Mouse (Mus musculus) small intestine, adult 2 months (tissue): ENCODE results near the gene Tnfrsf23. TPM values are rescaled to one million over a fixed set of nuclear protein-coding genes. Genes with fewer than 3 reads are reported as not detected.
"Not testable (repeated sequence)": the region's sequence is repeated elsewhere in the genome, so short reads cannot be mapped to it uniquely, and the experiment has no call there.

Experiments used
- H3K27ac ChIP-seq: fragments of 200-500 bp; 2 replicates; pipeline ENCODE4 v1.5.1; 2012; ENCODE audit warnings: low read depth, low read length, control low read depth, inconsistent platforms; ENCODE audit not compliant: insufficient read depth
- H3K27me3 ChIP-seq: fragments of 200-500 bp; 2 replicates; pipeline ENCODE4 v1.6.1; 2012; ENCODE audit warnings: mild to moderate bottlenecking, moderate library complexity, low read length, inconsistent platforms; ENCODE audit not compliant: control insufficient read depth, insufficient read depth
- H3K36me3 ChIP-seq: fragments of 200-500 bp; 2 replicates; pipeline ENCODE4 v1.6.1; 2012; ENCODE audit warnings: mild to moderate bottlenecking, low read length, control low read depth, inconsistent platforms; ENCODE audit not compliant: control insufficient read depth, insufficient read depth
- H3K4me1 ChIP-seq: fragments of 200-500 bp; 2 replicates; pipeline ENCODE4 v1.6.1; 2012; ENCODE audit warnings: low read length, inconsistent platforms, mixed read lengths; ENCODE audit not compliant: control insufficient read depth, insufficient read depth, insufficient read length
- H3K4me3 ChIP-seq: fragments of 200-500 bp; 2 replicates; pipeline ENCODE4 v1.5.1; 2012; ENCODE audit warnings: low read depth, mild to moderate bottlenecking, control low read depth, inconsistent platforms, low read length, moderate library complexity
- CTCF ChIP-seq: fragments of 200-500 bp; IDR thresholded peaks from 2 replicates; pipeline ENCODE4 v1.5.1; 2012; ENCODE audit warnings: low read depth, mild to moderate bottlenecking, control low read depth, inconsistent platforms, low read length, moderate library complexity, mixed read lengths; ENCODE audit not compliant: insufficient replicate concordance, insufficient read length; ENCODE audit errors: extremely low read depth
- POLR2A ChIP-seq: fragments of 200-500 bp; IDR thresholded peaks from 2 replicates; pipeline ENCODE4 v1.6.1; 2012; ENCODE audit warnings: low read depth, mild to moderate bottlenecking, control low read depth, inconsistent platforms, low read length, moderate library complexity
- WGBS: fragments of 180-500 bp; shearing (Covaris S2); methylation state at CpG from one replicate; pipeline ENCODE4 v1.1.7; 2018; 5-methylcytosine and 5-hydroxymethylcytosine counted together
- polyA plus RNA-seq: library from polyadenylated mRNA; depleted of rRNA; stranded (reverse); fragments of >200 nt; gene quantifications from 2 replicates; pipeline ENCODE4 v1.2.3, GENCODE M21; 2012

Gene Tnfrsf23
- polyA plus RNA-seq, 1 experiment: 2.9 TPM

- Histone ChIP-seq H3K4me1 (no peaks in the 10 kb centered on the region), H3K4me3 (no peak overlapping the region), H3K36me3 (peaks cover 29% of the 10 kb centered on the region), H3K27me3 (no peaks in the 10 kb centered on the region), H3K27ac (no peak overlapping the region)
- WGBS: 95% methylated on average over 7 of the region's 7 CpGs
- no peak for TF ChIP-seq POLR2A
- TF ChIP-seq CTCF: no peak
These were observed 8.9 kb upstream of the Tnfrsf23 start for GRCm38 (mm10) chr7:143694550-143694949.

- WGBS: 95% methylated on average over 12 of the region's 12 CpGs
- TF ChIP-seq CTCF (no peak), POLR2A (no peak)
- H3K36me3 ChIP-seq: peaks cover 34% of the 10 kb centered on the region
- no peak overlapping the region for H3K4me3 ChIP-seq
- H3K27me3 ChIP-seq: no peaks in the 10 kb centered on the region
- no peak overlapping the region for H3K27ac ChIP-seq
- H3K4me1 ChIP-seq: no peaks in the 10 kb centered on the region
These were observed 7.3 kb upstream of the Tnfrsf23 start for GRCm38 (mm10) chr7:143692746-143693510.

- no peaks in the 10 kb centered on the region for H3K4me1 ChIP-seq
- TF ChIP-seq CTCF (no peak), POLR2A (no peak)
- no peak overlapping the region for H3K4me3 ChIP-seq
- no peaks in the 10 kb centered on the region for H3K27me3 ChIP-seq
- H3K27ac ChIP-seq: no peak overlapping the region
- peaks cover 34% of the 10 kb centered on the region for H3K36me3 ChIP-seq
- WGBS: 95% methylated on average over 4 of the region's 4 CpGs
These were observed 6.2 kb upstream of the Tnfrsf23 start for GRCm38 (mm10) chr7:143691909-143692308.

- no peak overlapping the region for H3K4me3 ChIP-seq
- TF ChIP-seq POLR2A: no peak
- TF ChIP-seq CTCF: no peak
- no peak overlapping the region for H3K27ac ChIP-seq
- peaks cover 34% of the 10 kb centered on the region for H3K36me3 ChIP-seq
- 82% methylated on average over 5 of the region's 5 CpGs for WGBS
- H3K4me1 ChIP-seq: no peaks in the 10 kb centered on the region
- no peaks in the 10 kb centered on the region for H3K27me3 ChIP-seq
These were observed 5.5 kb upstream of the Tnfrsf23 start for GRCm38 (mm10) chr7:143691181-143691580.

- Histone ChIP-seq H3K27me3 (no peaks in the 10 kb centered on the region), H3K27ac (no peak overlapping the region), H3K36me3 (peaks cover 34% of the 10 kb centered on the region), H3K4me1 (no peaks in the 10 kb centered on the region), H3K4me3 (no peak overlapping the region)
- WGBS: 81% methylated on average over 4 of the region's 4 CpGs
- no peak for TF ChIP-seq CTCF
- TF ChIP-seq POLR2A: no peak
These were observed 4.3 kb upstream of the Tnfrsf23 start for GRCm38 (mm10) chr7:143689946-143690345.

- Histone ChIP-seq H3K27me3 (no peaks in the 10 kb centered on the region), H3K36me3 (peaks cover 30% of the 10 kb centered on the region), H3K4me1 (no peaks in the 10 kb centered on the region), H3K27ac (no peak overlapping the region), H3K4me3 (no peak overlapping the region)
- WGBS: 85% methylated on average over 7 of the region's 7 CpGs
- TF ChIP-seq CTCF (no peak), POLR2A (no peak)
These were observed 3.8 kb upstream of the Tnfrsf23 start for GRCm38 (mm10) chr7:143689481-143689880.

- H3K4me3 ChIP-seq, H3K27ac ChIP-seq, H3K27me3 ChIP-seq, H3K4me1 ChIP-seq: not testable (repeated sequence)
- WGBS: 78% methylated on average over 3 of the region's 3 CpGs
- peaks cover 12% of the 10 kb centered on the region for H3K36me3 ChIP-seq
These were observed 1.0 kb upstream of the Tnfrsf23 start for GRCm38 (mm10) chr7:143686676-143687075.

GRCm38 (mm10) chr7:143686191-143686590 is 519 bp upstream of the Tnfrsf23 start:
- WGBS: 47% methylated on average over 4 of the region's 4 CpGs
- not testable (repeated sequence) for H3K4me1 ChIP-seq, H3K4me3 ChIP-seq, H3K36me3 ChIP-seq, H3K27ac ChIP-seq, H3K27me3 ChIP-seq

- not testable (repeated sequence) for H3K4me1 ChIP-seq, H3K36me3 ChIP-seq, H3K27me3 ChIP-seq, H3K27ac ChIP-seq, H3K4me3 ChIP-seq
- WGBS: 52% methylated on average over 2 of the region's 2 CpGs
These were observed 1.1 kb downstream of the Tnfrsf23 start for GRCm38 (mm10) chr7:143684569-143684968.
